Mouse (Mus musculus) embryonic fibroblast, embryonic 13.5 days (primary cell): ENCODE results near the gene Car5b.

ENCODE experiments used
- CTCF ChIP-seq: IDR thresholded peaks from 2 replicates; pipeline ENCODE4 v1.5.1; 2011; ENCODE audit warnings: mild to moderate bottlenecking, control low read depth, low read length, moderate library complexity, borderline replicate concordance; ENCODE audit not compliant: insufficient read depth
- POLR2A ChIP-seq: IDR thresholded peaks from 2 replicates; pipeline ENCODE4 v1.6.1; 2011; ENCODE audit warnings: low read depth, mild to moderate bottlenecking, control low read depth, low read length, moderate library complexity

DNA sequence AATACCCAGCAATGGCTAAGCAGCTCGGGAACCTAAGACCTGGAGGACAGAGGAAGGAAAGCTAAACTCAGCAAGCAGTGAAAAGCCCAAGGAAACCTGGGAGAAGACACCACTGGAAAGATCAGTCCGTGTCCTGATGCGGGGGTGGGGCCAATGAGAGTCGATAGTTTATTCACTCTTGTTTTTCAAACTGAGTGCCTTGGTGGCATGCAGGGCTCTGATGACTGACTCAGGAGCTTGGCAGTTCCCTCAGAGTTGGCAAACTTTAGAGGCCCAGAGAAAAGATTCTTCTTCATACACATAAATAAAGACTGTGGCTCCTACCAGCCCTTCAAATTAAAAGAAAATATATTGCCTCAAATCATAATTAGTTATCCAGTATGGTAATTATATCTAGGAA lies 12.8 kb downstream of the Car5b start:
- TF ChIP-seq CTCF (no peak), POLR2A (no peak)
